Mouse (Mus musculus): ENCODE measurements around the gene Uncx.

Gene Uncx

GRCm38 (mm10) chr5:139542556-139542955, 738 bp upstream of the Uncx start:
- no peak for DNase-seq (ENCODE audit: low spot score)

GRCm38 (mm10) chr5:139543650-139544270, 466 bp downstream of the Uncx start:
- DNase-seq (ENCODE audit: low spot score) = no peak

- no peak for DNase-seq (ENCODE audit: low spot score)
Measured at GRCm38 (mm10) chr5:139544271-139545135, 1.2 kb downstream of the Uncx start.

GRCm38 (mm10) chr5:139545221-139545620, 1.9 kb downstream of the Uncx start:
- no peak for DNase-seq (ENCODE audit: low spot score)

GRCm38 (mm10) chr5:139545673-139546335, 2.5 kb downstream of the Uncx start:
- no peak for DNase-seq (ENCODE audit: low spot score)

- DNase-seq (ENCODE audit: low spot score) = no peak
Measured at GRCm38 (mm10) chr5:139546336-139546770, 3.1 kb downstream of the Uncx start.

GRCm38 (mm10) chr5:139546771-139547420, 3.6 kb downstream of the Uncx start:
- DNase-seq (ENCODE audit: low spot score) = no peak

GRCm38 (mm10) chr5:139547421-139547931, 4.2 kb downstream of the Uncx start:
- no peak for DNase-seq (ENCODE audit: low spot score)

- DNase-seq (ENCODE audit: low spot score) = no peak
Measured at GRCm38 (mm10) chr5:139553446-139554273, 10.4 kb downstream of the Uncx start.

GRCm38 (mm10) chr5:139554478-139555335, 11.4 kb downstream of the Uncx start:
- no peak for DNase-seq (ENCODE audit: low spot score)

GRCm38 (mm10) chr5:139555476-139556115, 12.3 kb downstream of the Uncx start:
- no peak for DNase-seq (ENCODE audit: low spot score)

- no peak for DNase-seq (ENCODE audit: low spot score)
Measured at GRCm38 (mm10) chr5:139556116-139556678, 12.9 kb downstream of the Uncx start.

GRCm38 (mm10) chr5:139557079-139557478, 13.8 kb downstream of the Uncx start:
- DNase-seq (ENCODE audit: low spot score) = no peak

- no peak for DNase-seq (ENCODE audit: low spot score)
Measured at GRCm38 (mm10) chr5:139557531-139558467, 14.5 kb downstream of the Uncx start.

- no peak for DNase-seq (ENCODE audit: low spot score)
Measured at GRCm38 (mm10) chr5:139558468-139558804, 15.1 kb downstream of the Uncx start.

- DNase-seq (ENCODE audit: low spot score) = no peak
Measured at GRCm38 (mm10) chr5:139558917-139559660, 15.8 kb downstream of the Uncx start.

- no peak for DNase-seq (ENCODE audit: low spot score)
Measured at GRCm38 (mm10) chr5:139559782-139560181, 16.5 kb downstream of the Uncx start.
